Mouse (Mus musculus): Measurements from ENCODE around the gene Gm14744.
"Not testable (repeated sequence)": the region's sequence is repeated elsewhere in the genome, so short reads cannot be mapped to it uniquely, and the experiment has no call there.

Gene Gm14744

DNA sequence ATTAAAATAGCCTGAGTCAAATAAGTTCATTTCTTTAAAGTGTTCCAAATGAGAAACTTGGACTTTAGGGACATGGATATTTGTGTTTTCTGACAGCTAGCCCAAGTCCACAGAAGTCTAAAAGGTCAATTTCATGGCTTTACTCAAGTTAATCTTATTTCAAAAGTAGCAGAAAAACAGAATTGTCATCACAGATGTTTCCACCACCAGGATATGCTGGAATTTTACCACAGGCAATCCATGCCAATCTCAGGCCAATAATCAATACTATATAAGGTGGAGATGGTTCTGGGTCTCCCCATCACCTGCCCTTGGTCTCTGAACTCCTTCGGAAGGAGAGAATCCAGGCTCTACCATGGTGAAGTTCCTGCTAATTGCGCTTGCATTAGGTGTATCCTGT is at the start of gene Gm14744:
Gene Gm14744 (plus strand): TSS at position 301 of the 400 bp plus-strand sequence.
- in situ Hi-C loops (cut with MboI, MseI) = not testable (repeated sequence)

- in situ Hi-C loops (cut with MboI, MseI) = no loop called here
Observed at GRCm38 (mm10) chrX:77853523-77853922, 11.0 kb upstream of the Gm14744 start, which contains the start of gene Pbsn. Gene Pbsn (minus strand): TSS chrX:77853623.

DNA sequence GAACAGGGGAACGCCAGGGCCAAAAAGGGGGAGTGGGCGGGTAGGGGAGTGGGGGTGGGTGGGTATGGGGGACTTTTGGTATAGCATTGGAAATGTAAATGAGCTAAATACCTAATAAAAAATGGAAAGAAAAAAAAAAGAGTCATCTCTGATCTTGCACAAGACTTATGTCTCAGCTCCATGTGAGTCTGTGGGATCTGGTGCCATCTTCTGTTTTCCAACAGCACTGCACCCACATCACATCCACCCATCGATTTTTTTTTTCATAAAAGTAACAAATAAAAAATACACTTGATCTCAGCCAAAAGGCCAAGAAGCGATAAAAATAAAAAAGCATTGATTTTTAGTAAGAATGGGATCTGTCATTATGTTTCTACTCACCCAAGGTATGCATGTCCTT is 15.5 kb downstream of the Gm14744 start:
- in situ Hi-C loops (cut with MboI, MseI) = not testable (repeated sequence)
